Mouse (Mus musculus) frontal cortex, adult 2 months (tissue): ENCODE measurements around the gene Prkg2. TPM values are rescaled to one million over a fixed set of nuclear protein-coding genes. Genes with fewer than 3 reads are reported as not detected.
A peak's percentile ranks its signal among the peaks of the same experiment; 100 is the strongest.

ENCODE experiments used
- DNase-seq, 2 experiments: peaks; one replicate each; pipeline ENCODE4 v3.0.0; 2022; ENCODE audit warnings: low spot score in 1 of 2; ENCODE audit errors: extremely low spot score in 1 of 2
- polyA plus RNA-seq: library from polyadenylated mRNA; depleted of rRNA; stranded (reverse); fragments of >200 nt; gene quantifications from 2 replicates; pipeline ENCODE4 v1.2.3, GENCODE M21; 2012; rRNA removed

Gene Prkg2
- polyA plus RNA-seq, 1 experiment, result 7.5 TPM

DNA sequence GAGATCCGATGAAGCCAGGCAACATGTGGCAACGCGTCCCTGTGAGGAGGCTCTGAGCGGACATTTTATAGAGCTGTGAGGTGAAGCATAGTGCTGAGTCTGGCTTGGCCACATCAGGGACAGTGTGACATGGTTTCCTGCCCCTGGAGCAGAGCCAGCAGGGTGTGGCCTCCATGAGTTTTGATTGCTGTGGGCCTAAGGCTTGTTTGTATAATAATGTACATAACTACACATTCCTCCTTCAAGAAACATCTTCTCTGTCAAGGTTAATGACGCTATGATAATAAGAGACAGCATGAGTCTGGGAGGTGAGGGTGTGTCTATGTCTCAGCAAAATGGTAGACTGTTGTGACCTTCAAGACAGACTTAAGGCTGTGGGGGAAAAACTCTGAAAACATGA lies 118.4 kb downstream of the Prkg2 start:
- no peak for DNase-seq

GRCm38 (mm10) chr5:98902339-98902738 lies 134.8 kb downstream of the Prkg2 start:
- peak in 1 of 2 experiments; percentile 78 for DNase-seq

- DNase-seq, result no peak
Measured at GRCm38 (mm10) chr5:98900926-98901325, 136.2 kb downstream of the Prkg2 start.

GRCm38 (mm10) chr5:98897946-98898345 lies 139.2 kb downstream of the Prkg2 start:
- no peak for DNase-seq

GRCm38 (mm10) chr5:98894281-98894680 lies 142.9 kb downstream of the Prkg2 start:
- DNase-seq, result peak; percentile 9 to 21

DNA sequence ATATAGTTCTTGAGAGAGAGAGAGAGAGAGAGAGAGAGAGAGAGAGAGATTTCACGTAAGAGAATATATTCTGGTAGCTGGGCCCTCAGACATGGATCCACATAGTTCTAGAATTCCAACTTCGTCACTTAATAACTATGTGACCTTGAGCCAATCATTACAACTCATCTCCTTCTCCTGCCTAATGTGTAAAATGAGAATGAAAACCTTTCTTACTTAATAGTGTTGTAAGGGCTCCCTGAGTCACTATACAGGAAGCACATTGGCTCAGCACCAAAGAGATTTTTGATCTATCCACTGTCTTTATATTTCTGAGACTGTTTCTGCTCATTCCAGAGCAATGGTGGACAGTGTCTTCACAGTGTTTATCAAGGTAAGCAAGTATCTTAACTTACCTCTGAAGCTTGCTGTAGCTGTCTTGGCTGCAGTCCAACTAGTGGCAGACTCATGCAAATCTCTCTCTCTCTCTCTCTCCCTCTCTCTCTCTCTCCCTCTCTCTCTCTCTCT lies 146.6 kb downstream of the Prkg2 start:
- no peak for DNase-seq

GRCm38 (mm10) chr5:98882096-98882495 lies 155.1 kb downstream of the Prkg2 start:
- no peak for DNase-seq

Other genes starting within 250 kb of the Prkg2 start
- 6.6 and 10.0 TPM in 2 replicates for gene Bmp3, start 182.9 kb downstream of the Prkg2 start, polyA plus RNA-seq